Mouse (Mus musculus) lung, postnatal 0 days (tissue): ENCODE results near the gene Snph. TPM values are rescaled to one million over a fixed set of nuclear protein-coding genes. Genes with fewer than 3 reads are reported as not detected.

Experiments
- ATAC-seq: fragments of 200-750 bp; cut with Nextera tagmentation; 2 replicates; pipeline ENCODE4 v1.8.0; 2017; ENCODE audit warnings: moderate library complexity
- DNase-seq: peaks from one replicate; pipeline ENCODE4 v3.0.0-alpha.2; 2016; ENCODE audit warnings: low spot score
- H3K27ac ChIP-seq: fragments of 300-500 bp; sonication (generic); 2 replicates; pipeline ENCODE4 v1.5.1; 2014; ENCODE audit warnings: antibody characterized with exemption, mild to moderate bottlenecking, low read length, mixed read lengths
- H3K27me3 ChIP-seq: fragments of 300-500 bp; sonication (generic); replicated peaks from 2 replicates; pipeline ENCODE4 v1.6.1; 2014; ENCODE audit warnings: low read length, mixed read lengths; ENCODE audit not compliant: insufficient read depth
- H3K36me3 ChIP-seq: fragments of 300-500 bp; sonication (generic); 2 replicates; pipeline ENCODE4 v1.6.1; 2014; ENCODE audit warnings: low read length, mixed read lengths; ENCODE audit not compliant: insufficient read depth
- H3K4me1 ChIP-seq: fragments of 300-500 bp; sonication (generic); 2 replicates; pipeline ENCODE4 v1.6.1; 2014; ENCODE audit warnings: antibody characterized with exemption, low read depth, low read length, mixed read lengths; ENCODE audit not compliant: insufficient read depth
- H3K4me2 ChIP-seq: fragments of 300-500 bp; sonication (generic); replicated peaks from 2 replicates; pipeline ENCODE4 v1.6.1; 2014; ENCODE audit warnings: low read depth, mild to moderate bottlenecking, low read length, moderate library complexity, mixed read lengths
- H3K4me3 ChIP-seq: fragments of 300-500 bp; sonication (generic); 2 replicates; pipeline ENCODE4 v1.5.1; 2014; ENCODE audit warnings: low read depth, low read length
- H3K9ac ChIP-seq: fragments of 300-500 bp; sonication (generic); replicated peaks from 2 replicates; pipeline ENCODE4 v1.6.1; 2014; ENCODE audit warnings: low read depth, mild to moderate bottlenecking
- H3K9me3 ChIP-seq: fragments of 300-500 bp; sonication (generic); 2 replicates; pipeline ENCODE4 v1.6.1; 2016; ENCODE audit warnings: low read length, mixed read lengths
- CTCF ChIP-seq: IDR thresholded peaks from 2 replicates; pipeline ENCODE4 v1.5.1; 2016; ENCODE audit warnings: antibody characterized with exemption, mild to moderate bottlenecking
- EP300 ChIP-seq: IDR thresholded peaks from 2 replicates; pipeline ENCODE4 v1.6.1; 2016; ENCODE audit warnings: antibody characterized with exemption, mild to moderate bottlenecking, control low read depth
- WGBS: fragments of 180-500 bp; shearing (Covaris S2); extraction: QIAGEN DNeasy Blood & Tissue Kit; methylation state at CpG from one replicate; pipeline ENCODE4 v1.1.7; 2014; 5-methylcytosine and 5-hydroxymethylcytosine counted together
- polyA plus RNA-seq: library from polyadenylated mRNA; unstranded; fragments of >200 nt; fragmentation: Nextera tagmentation; extraction: Ambion mirVana; gene quantifications from 2 replicates; pipeline ENCODE4 v1.2.1, GENCODE M21; 2015

Gene Snph
- polyA plus RNA-seq, result 0.17 and 0.18 TPM in 2 replicates

- DNase-seq (peak; percentile 42), ATAC-seq (peak; percentile 76)
- TF ChIP-seq CTCF (peak; percentile 67), EP300 (no peak)
- Histone ChIP-seq H3K36me3 (no peaks in the 10 kb centered on the region), H3K9me3 (no peaks in the 10 kb centered on the region), H3K4me3 (peak within 1 kb of the TSS; percentile 53), H3K9ac (0 out of 2 replicates have a peak within 1 kb of the TSS, but pooled peaks have one; percentile 19), H3K4me2 (peak within 1 kb of the TSS; percentile 94), H3K4me1 (no peaks in the 10 kb centered on the region), H3K27me3 (peaks cover 21% of the 10 kb centered on the region; the same call in 1 of the 2 replicates), H3K27ac (no peak within 1 kb of the TSS)
- WGBS, result 0% methylated on average over 43 of the region's 47 CpGs
Measured at GRCm38 (mm10) chr2:151632159-151632814, at the start of gene Snph. Gene Snph, minus strand, starts transcription at chr2:151632593.

- DNase-seq (no peak), ATAC-seq (no peak)
- Histone ChIP-seq H3K9ac (no peak overlapping the region), H3K4me2 (no peak overlapping the region), H3K9me3 (no peaks in the 10 kb centered on the region), H3K4me1 (no peaks in the 10 kb centered on the region), H3K4me3 (no peak overlapping the region), H3K27me3 (no peaks in the 10 kb centered on the region), H3K36me3 (no peaks in the 10 kb centered on the region), H3K27ac (no peak overlapping the region)
- 56% methylated on average over 2 of the region's 2 CpGs for WGBS
- 0 out of 2 replicates have a peak, but pooled peaks have one; percentile 22 for TF ChIP-seq CTCF
- TF ChIP-seq EP300, result no peak
Measured at GRCm38 (mm10) chr2:151676234-151676633, 43.8 kb upstream of the Snph start.

GRCm38 (mm10) chr2:151670968-151671329 is 38.6 kb upstream of the Snph start:
- H3K9ac ChIP-seq, result no peak overlapping the region
- ATAC-seq (no peak), DNase-seq (no peak)
- 20% methylated on average over 1 of the region's 1 CpGs for WGBS
- H3K36me3 ChIP-seq, result no peaks in the 10 kb centered on the region
- no peak overlapping the region for H3K27ac ChIP-seq
- no peak overlapping the region for H3K4me3 ChIP-seq
- H3K9me3 ChIP-seq, result no peaks in the 10 kb centered on the region
- TF ChIP-seq EP300 (no peak), CTCF (no peak)
- no peaks in the 10 kb centered on the region for H3K4me1 ChIP-seq
- no peak overlapping the region for H3K4me2 ChIP-seq
- no peaks in the 10 kb centered on the region for H3K27me3 ChIP-seq

GRCm38 (mm10) chr2:151670026-151670967 is 37.9 kb upstream of the Snph start:
- DNase-seq (peak; percentile 5), ATAC-seq (no peak)
- Histone ChIP-seq H3K4me2 (no peak overlapping the region), H3K4me1 (no peaks in the 10 kb centered on the region), H3K27me3 (no peaks in the 10 kb centered on the region), H3K9ac (no peak overlapping the region), H3K36me3 (no peaks in the 10 kb centered on the region), H3K27ac (no peak overlapping the region), H3K9me3 (no peaks in the 10 kb centered on the region), H3K4me3 (no peak overlapping the region)
- 35% methylated on average over 46 of the region's 48 CpGs for WGBS
- TF ChIP-seq CTCF (no peak), EP300 (no peak)

GRCm38 (mm10) chr2:151668433-151668832 is 36.0 kb upstream of the Snph start, which contains the start of gene Rad21l:
Gene Rad21l, minus strand, starts transcription at chr2:151668533.
- no peak for DNase-seq
- WGBS, result 62% methylated on average over 3 of the region's 3 CpGs
- Histone ChIP-seq H3K4me3 (no peak within 1 kb of the TSS), H3K36me3 (no peaks in the 10 kb centered on the region), H3K27me3 (no peaks in the 10 kb centered on the region), H3K27ac (no peak within 1 kb of the TSS), H3K9me3 (no peaks in the 10 kb centered on the region), H3K9ac (no peak within 1 kb of the TSS), H3K4me2 (no peak within 1 kb of the TSS), H3K4me1 (no peaks in the 10 kb centered on the region)
- no peak for TF ChIP-seq CTCF
- TF ChIP-seq EP300, result no peak
- ATAC-seq, result no peak

GRCm38 (mm10) chr2:151652053-151652452 is 19.7 kb upstream of the Snph start:
- DNase-seq, result no peak
- H3K36me3 ChIP-seq, result no peaks in the 10 kb centered on the region
- TF ChIP-seq EP300 (no peak), CTCF (no peak)
- H3K9me3 ChIP-seq, result no peaks in the 10 kb centered on the region
- H3K4me1 ChIP-seq, result no peaks in the 10 kb centered on the region
- H3K4me2 ChIP-seq, result no peak overlapping the region
- H3K4me3 ChIP-seq, result no peak overlapping the region
- no peak for ATAC-seq
- no peak overlapping the region for H3K9ac ChIP-seq
- no peaks in the 10 kb centered on the region for H3K27me3 ChIP-seq
- 59% methylated on average over 1 of the region's 1 CpGs for WGBS
- H3K27ac ChIP-seq, result no peak overlapping the region
